Mouse (Mus musculus) embryonic fibroblast, embryonic 13.5 days (primary cell): Measurements from ENCODE around the gene Dpt. TPM values are rescaled to one million over a fixed set of nuclear protein-coding genes. Genes with fewer than 3 reads are reported as not detected.

Experiments
- H3K27ac ChIP-seq: 2 replicates; pipeline ENCODE4 v1.5.1; 2012; ENCODE audit warnings: low read length, control low read depth, inconsistent platforms; ENCODE audit not compliant: insufficient read depth
- H3K4me1 ChIP-seq: 2 replicates; pipeline ENCODE4 v1.6.1; 2011; ENCODE audit warnings: low read length; ENCODE audit not compliant: control insufficient read depth, insufficient read depth
- H3K4me3 ChIP-seq: 2 replicates; pipeline ENCODE4 v1.5.1; 2011; ENCODE audit warnings: mild to moderate bottlenecking, control low read depth, low read length; ENCODE audit not compliant: insufficient read depth
- CTCF ChIP-seq: IDR thresholded peaks from 2 replicates; pipeline ENCODE4 v1.5.1; 2011; ENCODE audit warnings: mild to moderate bottlenecking, control low read depth, low read length, moderate library complexity, borderline replicate concordance; ENCODE audit not compliant: insufficient read depth
- POLR2A ChIP-seq: IDR thresholded peaks from 2 replicates; pipeline ENCODE4 v1.6.1; 2011; ENCODE audit warnings: low read depth, mild to moderate bottlenecking, control low read depth, low read length, moderate library complexity
- polyA plus RNA-seq: library from polyadenylated mRNA; stranded (reverse); fragments of >200 nt; gene quantifications from 2 replicates; pipeline ENCODE4 v1.2.4, GENCODE M21; 2011; ENCODE audit warnings: low read depth; ENCODE audit not compliant: missing spikeins, insufficient read length

The Dpt gene
- 21.8 and 45.9 TPM in 2 replicates for polyA plus RNA-seq

DNA sequence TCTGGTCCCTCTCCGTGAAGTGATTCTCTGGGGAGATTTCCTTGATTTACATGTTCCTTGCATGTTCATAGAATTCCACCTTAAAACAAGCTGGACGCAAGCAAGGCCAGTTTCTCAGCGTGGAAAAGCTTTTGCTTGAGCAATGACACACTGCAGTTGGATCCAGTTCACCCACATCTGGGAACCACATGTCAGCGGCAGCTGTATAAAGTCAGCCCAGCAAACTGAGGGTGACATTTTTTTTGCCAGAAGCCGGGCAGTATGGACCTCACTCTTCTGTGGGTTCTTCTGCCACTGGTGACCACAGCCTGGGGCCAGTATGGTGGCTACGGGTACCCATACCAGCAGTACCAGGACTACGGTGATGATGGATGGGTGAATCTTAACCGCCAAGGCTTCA, at the start of gene Dpt:
Dpt (plus strand) TSS at position 174 of the 400 bp plus-strand sequence.
- TF ChIP-seq POLR2A (no peak), CTCF (no peak)
- Histone ChIP-seq H3K27ac (no peak within 1 kb of the TSS), H3K4me3 (no peak within 1 kb of the TSS)

DNA sequence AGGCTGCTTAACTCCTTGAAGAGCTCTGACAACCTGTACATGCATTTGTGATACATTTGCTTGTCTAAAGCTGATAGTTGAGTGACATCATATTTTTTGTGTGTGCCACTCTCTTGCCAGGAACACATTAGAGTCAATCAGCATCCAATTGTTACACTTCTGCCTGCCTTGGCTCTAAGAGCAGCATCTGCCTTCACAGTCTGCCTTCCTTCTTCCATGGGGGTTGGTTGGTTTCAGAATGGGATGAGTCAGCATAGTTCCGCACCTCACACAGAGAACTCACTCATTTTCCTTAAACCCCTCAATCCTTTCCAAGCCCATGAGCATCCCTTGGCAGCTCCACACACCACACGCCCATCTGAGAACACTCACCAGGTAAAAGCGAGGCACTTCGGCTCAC, 42.7 kb upstream of the Dpt start:
- Histone ChIP-seq H3K4me1 (peaks cover 3% of the 10 kb centered on the region), H3K27ac (no peak overlapping the region), H3K4me3 (no peak overlapping the region)
- TF ChIP-seq POLR2A: no peak

More for the DNA sequence above, at the start of gene Dpt:
- H3K4me1 ChIP-seq: no peaks in the 10 kb centered on the region

- TF ChIP-seq POLR2A: no peak
- TF ChIP-seq CTCF: no peak
- Histone ChIP-seq H3K27ac (no peak overlapping the region), H3K4me3 (no peak overlapping the region), H3K4me1 (peaks cover 3% of the 10 kb centered on the region)
Measured at GRCm38 (mm10) chr1:164755671-164756070, 40.8 kb upstream of the Dpt start.

DNA sequence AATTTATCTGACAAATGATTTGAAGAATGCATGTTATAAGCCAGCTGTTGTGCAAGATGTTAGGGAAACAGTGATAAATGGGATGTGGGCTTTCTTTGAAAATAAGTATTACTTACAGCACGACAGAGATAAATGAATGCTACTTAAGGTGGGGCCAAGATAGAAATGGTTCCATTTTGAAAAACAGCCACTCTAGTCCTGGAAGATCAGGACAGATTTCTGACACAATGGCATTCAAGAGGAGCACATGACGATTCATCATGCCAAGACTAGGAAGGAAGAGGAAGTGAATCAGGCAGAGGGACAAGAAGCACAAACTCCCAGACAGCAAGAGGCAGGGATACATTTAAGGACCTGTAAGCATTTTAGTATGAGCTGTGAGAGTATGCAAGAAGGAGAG, 39.5 kb upstream of the Dpt start:
- H3K27ac ChIP-seq: no peak overlapping the region
- H3K4me3 ChIP-seq: no peak overlapping the region
- H3K4me1 ChIP-seq: peaks cover 3% of the 10 kb centered on the region
- TF ChIP-seq CTCF: no peak
- TF ChIP-seq POLR2A: no peak

DNA sequence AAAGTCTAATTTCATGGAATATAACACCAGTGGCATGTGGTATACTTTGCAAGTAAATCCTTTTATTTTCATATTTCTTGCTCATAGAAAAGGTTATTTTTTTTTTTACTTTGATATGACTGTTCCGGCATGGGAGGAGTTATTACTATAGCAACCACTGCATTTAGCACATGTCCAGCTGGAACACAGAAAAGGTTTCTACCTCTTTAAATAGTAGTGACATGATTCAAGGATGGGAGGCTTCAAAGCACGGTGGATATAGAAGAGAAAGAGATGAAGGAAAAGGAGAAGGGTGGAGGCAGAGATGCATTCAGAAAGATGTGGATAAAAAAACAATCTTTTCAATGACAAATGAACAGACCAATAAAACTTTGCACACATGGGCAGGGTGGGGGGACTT, 38.0 kb upstream of the Dpt start:
- H3K27ac ChIP-seq: no peak overlapping the region
- TF ChIP-seq CTCF: no peak
- no peak for TF ChIP-seq POLR2A
- H3K4me1 ChIP-seq: peaks cover 3% of the 10 kb centered on the region
- no peak overlapping the region for H3K4me3 ChIP-seq

GRCm38 (mm10) chr1:164762276-164762675, 34.2 kb upstream of the Dpt start:
- H3K4me3 ChIP-seq: no peak overlapping the region
- TF ChIP-seq CTCF (peak; percentile 44; the same call in 1 of the 2 replicates), POLR2A (no peak)
- no peaks in the 10 kb centered on the region for H3K4me1 ChIP-seq
- H3K27ac ChIP-seq: no peak overlapping the region

- no peak overlapping the region for H3K4me3 ChIP-seq
- H3K4me1 ChIP-seq: no peaks in the 10 kb centered on the region
- no peak overlapping the region for H3K27ac ChIP-seq
- TF ChIP-seq CTCF: no peak
- no peak for TF ChIP-seq POLR2A
Measured at GRCm38 (mm10) chr1:164766646-164767045, 29.8 kb upstream of the Dpt start.

DNA sequence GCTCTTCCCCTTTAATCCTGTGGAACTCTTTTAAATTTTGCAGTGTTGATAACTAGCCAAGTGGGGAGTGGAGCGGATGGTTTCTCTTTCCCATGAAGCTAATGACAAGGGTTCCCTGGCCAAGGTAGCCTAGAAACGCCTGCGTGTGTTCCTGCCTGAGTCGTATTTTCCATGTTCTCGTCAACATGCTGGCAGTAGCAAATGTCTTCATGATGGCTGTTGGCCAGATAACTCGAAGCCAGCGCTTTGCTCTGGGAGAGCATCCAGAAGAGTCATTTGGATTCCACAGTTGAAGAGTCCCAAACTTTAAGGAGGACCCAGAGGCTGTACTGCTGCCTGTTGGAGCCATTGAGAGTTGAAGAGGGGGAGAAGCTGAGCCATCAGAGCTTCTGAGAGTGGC, 25.8 kb upstream of the Dpt start:
- no peak for TF ChIP-seq CTCF
- no peak for TF ChIP-seq POLR2A
- H3K27ac ChIP-seq: 0 out of 2 replicates have a peak overlapping the region, but pooled peaks have one; percentile 51
- H3K4me1 ChIP-seq: no peaks in the 10 kb centered on the region
- H3K4me3 ChIP-seq: no peak overlapping the region

DNA sequence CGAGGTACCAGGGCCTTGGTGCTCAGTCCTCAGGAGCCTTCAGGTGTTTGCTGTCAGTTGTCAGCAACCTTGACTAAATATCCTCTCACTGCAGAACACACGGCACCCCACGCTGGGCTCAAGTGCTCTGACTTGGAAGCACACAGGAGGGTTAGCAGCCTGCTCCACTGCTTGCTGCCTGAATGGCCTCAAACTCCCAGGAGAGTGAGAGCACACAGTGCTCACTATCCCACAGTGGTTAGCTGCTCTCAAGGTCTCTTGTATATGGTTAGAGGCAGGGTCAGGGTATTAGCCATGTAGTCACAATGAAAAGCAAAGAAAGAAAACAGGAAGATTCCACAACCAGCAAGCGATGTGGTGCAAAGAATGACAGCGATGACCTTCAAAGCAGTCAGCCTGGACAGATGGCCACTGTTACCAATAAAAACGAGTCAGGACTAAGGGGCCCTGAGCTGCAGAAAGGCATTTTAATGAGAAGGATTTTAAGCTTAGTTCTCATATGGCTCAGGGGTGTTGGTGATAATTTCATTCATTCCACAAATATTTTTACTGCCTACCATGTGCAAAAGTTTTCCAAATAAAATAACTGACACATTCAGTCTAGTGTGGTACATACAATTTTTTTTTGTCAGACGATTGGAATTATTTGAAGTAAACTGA, 15.5 kb upstream of the Dpt start:
- no peak overlapping the region for H3K4me3 ChIP-seq
- no peak overlapping the region for H3K27ac ChIP-seq
- H3K4me1 ChIP-seq: peaks cover 4% of the 10 kb centered on the region; the same call in 1 of the 2 replicates
- TF ChIP-seq POLR2A: no peak
- no peak for TF ChIP-seq CTCF

GRCm38 (mm10) chr1:164786165-164786564, 10.3 kb upstream of the Dpt start:
- Histone ChIP-seq H3K4me1 (no peaks in the 10 kb centered on the region), H3K27ac (no peak overlapping the region), H3K4me3 (no peak overlapping the region)
- TF ChIP-seq CTCF: no peak
- no peak for TF ChIP-seq POLR2A
